Comparison of ENCODE assay signal across 8 mouse cellular contexts in the genomic region with DNA sequence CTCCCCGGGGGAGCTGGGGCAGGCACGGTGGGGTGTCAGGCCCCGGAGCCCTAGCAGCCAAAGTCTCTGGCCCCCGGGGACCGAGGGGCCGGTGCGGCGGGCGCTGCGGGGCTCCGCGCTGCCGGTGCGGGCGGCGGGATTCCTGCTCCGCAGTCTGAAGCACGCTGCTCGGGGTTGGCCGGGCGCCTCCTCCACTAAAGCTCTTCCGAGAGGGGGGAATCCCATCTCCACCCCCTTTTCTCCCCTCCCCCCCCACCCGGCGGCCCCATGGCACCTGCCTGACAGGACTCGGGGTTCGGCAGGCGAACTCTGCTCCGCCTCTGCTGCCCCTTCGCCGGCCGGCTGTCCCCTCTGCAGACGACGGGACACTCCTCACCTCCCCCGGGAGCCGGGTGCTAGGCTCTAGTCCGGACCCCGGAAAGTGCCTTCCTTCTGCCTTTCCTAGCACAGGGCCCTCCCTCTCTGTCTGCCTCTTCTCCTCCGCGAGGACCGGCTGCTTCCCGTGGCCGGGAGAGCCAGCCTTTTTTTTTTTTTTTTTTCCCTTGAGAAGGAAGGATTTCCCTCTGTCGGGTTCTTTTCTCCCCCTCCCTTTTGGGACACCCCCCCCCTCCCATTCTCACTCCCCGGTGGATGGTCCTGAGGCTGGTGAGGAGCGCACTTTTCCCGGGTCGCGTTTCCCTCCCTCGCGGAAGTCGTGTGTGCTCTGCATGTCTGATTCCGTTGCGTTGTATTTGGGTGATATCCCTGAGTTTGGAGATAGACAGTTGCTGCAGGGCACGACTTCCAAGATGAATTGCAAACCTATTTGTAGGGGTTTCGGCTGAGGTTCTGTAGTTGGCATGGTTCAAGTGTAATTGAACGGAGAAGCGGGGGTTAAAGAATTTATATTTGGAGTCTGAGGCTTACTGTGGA. TPM values are rescaled to one million over a fixed set of nuclear protein-coding genes. Genes with fewer than 3 reads are reported as not detected.
A peak's percentile ranks its signal among the peaks of the same experiment; 100 is the strongest.
DNase-seq lines count a peak whose midpoint lies in the region; ATAC-seq and TF ChIP-seq lines count a peak whose summit lies in the region.

No protein-coding gene starts in this region.

- no peak for TF ChIP-seq EP300 in MEL (IDR thresholded peaks at IDR 0.05; ENCODE audit: low read depth in 1 of 2, low read length in 2 of 2)

- TF ChIP-seq POLR2A in MEL (IDR thresholded peaks at IDR 0.05; ENCODE audit: control insufficient read depth in 1 of 2, insufficient read depth in 1 of 2, low read depth in 1 of 2, low read length in 2 of 2, poor library complexity in 1 of 2): peak in 1 of 2 experiments; percentile 33; a peak in 1 of 4 replicates
- TF ChIP-seq POLR2A in cerebellum, adult 2 months (IDR thresholded peaks at IDR 0.05; ENCODE audit: borderline replicate concordance, insufficient read depth, low read length): no peak

- H3K36me3 ChIP-seq in MEL (ENCODE audit: control insufficient read depth in 1 of 2, insufficient read depth in 2 of 2, low read length in 2 of 2): peaks cover 2 to 19% of the 10 kb centered on the region in 2 experiments; a peak in 3 of 4 replicates
- H3K36me3 ChIP-seq in hindbrain, embryonic 13.5 days: no peaks in the 10 kb centered on the region

- TF ChIP-seq RAD21 in MEL (IDR thresholded peaks at IDR 0.05; ENCODE audit: low read depth, low read length): no peak

- peak; percentile 28 for ATAC-seq in hindbrain, embryonic 13.5 days (ENCODE audit: low FRiP score)

- peak overlapping the region; percentile 75 to 98 for H3K4me3 ChIP-seq in MEL (ENCODE audit: control insufficient read depth in 1 of 2, insufficient read depth in 1 of 2, low read depth in 2 of 2, low read length in 2 of 2)
- peak overlapping the region; percentile 99 for H3K4me3 ChIP-seq in cerebellum, adult 2 months (replicated peaks; ENCODE audit: insufficient read depth, low read depth, low read length)
- peak overlapping the region; percentile 95 for H3K4me3 ChIP-seq in hindbrain, embryonic 13.5 days

- TF ChIP-seq CTCF in MEL (IDR thresholded peaks at IDR 0.05 in 2 of 3, conservative IDR thresholded peaks at IDR 0.05 in 1 of 3; ENCODE audit: control insufficient read depth in 1 of 3, insufficient read depth in 1 of 3, low read depth in 2 of 3, low read length in 3 of 3, poor library complexity in 1 of 3, severe bottlenecking in 1 of 3): no peak
- no peak for TF ChIP-seq CTCF in cerebellum, adult 2 months (IDR thresholded peaks at IDR 0.05; ENCODE audit: borderline replicate concordance, insufficient read depth, low read depth, low read length)

- H3K4me1 ChIP-seq in MEL (ENCODE audit: control insufficient read depth in 1 of 2, insufficient read depth in 2 of 2, low read length in 2 of 2): peaks cover 13 to 16% of the 10 kb centered on the region in 2 experiments
- no peaks in the 10 kb centered on the region; the same call in 1 of the 2 replicates for H3K4me1 ChIP-seq in cerebellum, adult 2 months (ENCODE audit: control insufficient read depth, insufficient read depth, low read length)
- H3K4me1 ChIP-seq in hindbrain, embryonic 13.5 days (replicated peaks): peaks cover 9% of the 10 kb centered on the region

- peaks cover 36% of the 10 kb centered on the region for H3K79me2 ChIP-seq in MEL (ENCODE audit: control insufficient read depth, insufficient read depth, low read length, poor library complexity)

- under 1% methylated on average over 54 of the region's 57 CpGs for WGBS in cerebellum, adult 2 months
- 0% methylated on average over 47 of the region's 57 CpGs for WGBS in hindbrain, embryonic 13.5 days

- peak overlapping the region; percentile 73 for H3K4me2 ChIP-seq in hindbrain, embryonic 13.5 days

- peak; percentile 71 for DNase-seq in MEL (ENCODE audit: low read depth, low spot score)
- peak; percentile 60 to 75 for DNase-seq in cerebellum, adult 2 months
- DNase-seq in frontal cortex, postnatal 14 days (ENCODE audit: low spot score in 2 of 2): peak; percentile 18 to 26
- DNase-seq in left cerebral cortex, adult 11 months (ENCODE audit: low spot score): peak; percentile 18
- DNase-seq in lung, postnatal 36 days: peak; percentile 39
- peak; percentile 41 for DNase-seq in right cerebral cortex, adult 18-20 months
- peak; percentile 12 for DNase-seq in urinary bladder, postnatal 10 days (ENCODE audit: low spot score)

- H3K9me3 ChIP-seq in MEL (replicated peaks; ENCODE audit: insufficient read depth, low read length): no peaks in the 10 kb centered on the region
- H3K9me3 ChIP-seq in hindbrain, embryonic 13.5 days: no peaks in the 10 kb centered on the region

- H3K27me3 ChIP-seq in MEL (ENCODE audit: control insufficient read depth in 1 of 2, insufficient read depth in 2 of 2, low read length in 2 of 2): no peaks in the 10 kb centered on the region
- no peaks in the 10 kb centered on the region for H3K27me3 ChIP-seq in cerebellum, adult 2 months (ENCODE audit: control insufficient read depth, insufficient read depth, low read length)
- no peaks in the 10 kb centered on the region for H3K27me3 ChIP-seq in hindbrain, embryonic 13.5 days

- peak overlapping the region; percentile 96 for H3K9ac ChIP-seq in MEL (ENCODE audit: control insufficient read depth, low read depth, low read length, poor library complexity, severe bottlenecking)
- H3K9ac ChIP-seq in hindbrain, embryonic 13.5 days: peak overlapping the region; percentile 96

- H3K27ac ChIP-seq in MEL (ENCODE audit: control insufficient read depth, low read depth, low read length): peak overlapping the region; percentile 84
- peak overlapping the region; percentile 95 for H3K27ac ChIP-seq in cerebellum, adult 2 months (ENCODE audit: insufficient read depth, low read length)
- H3K27ac ChIP-seq in hindbrain, embryonic 13.5 days: peak overlapping the region; percentile 99

TF ChIP-seq in MEL, 35 proteins besides CTCF, POLR2A, EP300 and RAD21:
- no peak for TF ChIP-seq GABPA (IDR thresholded peaks at IDR 0.05; ENCODE audit: low read depth, low read length)
- no peak for TF ChIP-seq CHD1 (IDR thresholded peaks at IDR 0.05; ENCODE audit: low read depth, low read length)
- TF ChIP-seq SMC3 (IDR thresholded peaks at IDR 0.05; ENCODE audit: low read depth, low read length): no peak
- TF ChIP-seq MAX (IDR thresholded peaks at IDR 0.05; ENCODE audit: low read length): peak; percentile 40; the same call in 1 of the 2 replicates
- TF ChIP-seq MXI1 (IDR thresholded peaks at IDR 0.05; ENCODE audit: low read depth, low read length): peak; percentile 35
- no peak for TF ChIP-seq POLR2AphosphoS2 (IDR thresholded peaks at IDR 0.05; ENCODE audit: low read length)
- no peak for TF ChIP-seq KAT2A (conservative IDR thresholded peaks at IDR 0.05; ENCODE audit: low read depth, low read length)
- no peak for TF ChIP-seq TBP (IDR thresholded peaks at IDR 0.05; ENCODE audit: low read depth, low read length)
- TF ChIP-seq CHD2 (IDR thresholded peaks at IDR 0.05; ENCODE audit: low read length): no peak
- no peak for TF ChIP-seq POLR2AphosphoS5 (IDR thresholded peaks at IDR 0.05; ENCODE audit: borderline replicate concordance, low read depth, low read length)
- TF ChIP-seq UBTF (IDR thresholded peaks at IDR 0.05; ENCODE audit: borderline replicate concordance, insufficient read depth, low read depth, low read length): peak; percentile 61; the same call in 1 of the 2 replicates
- TF ChIP-seq JUND (IDR thresholded peaks at IDR 0.05; ENCODE audit: low read depth, low read length): no peak
- no peak for TF ChIP-seq ZMIZ1 (IDR thresholded peaks at IDR 0.05; ENCODE audit: low read depth, low read length)
- TF ChIP-seq ZNF384 (IDR thresholded peaks at IDR 0.05; ENCODE audit: low read depth, low read length): peak; percentile 45; the same call in 1 of the 2 replicates
- no peak for TF ChIP-seq MEF2A (IDR thresholded peaks at IDR 0.05; ENCODE audit: extremely low read depth, insufficient replicate concordance, low read depth, low read length, poor library complexity, severe bottlenecking)
- TF ChIP-seq ELF1 (IDR thresholded peaks at IDR 0.05; ENCODE audit: low read depth, low read length): peak; percentile 14; the same call in 1 of the 2 replicates
- TF ChIP-seq TCF12 (IDR thresholded peaks at IDR 0.05; ENCODE audit: low read depth, low read length): no peak
- no peak for TF ChIP-seq USF2 (IDR thresholded peaks at IDR 0.05; ENCODE audit: borderline replicate concordance in 1 of 2, insufficient read depth in 1 of 2, low read depth in 1 of 2, low read length in 2 of 2)
- no peak; the same call in 1 of the 2 replicates for TF ChIP-seq NELFE (IDR thresholded peaks at IDR 0.05; ENCODE audit: low read depth, low read length)
- TF ChIP-seq HCFC1 (IDR thresholded peaks at IDR 0.05; ENCODE audit: low read depth, low read length): 0 out of 2 replicates have a peak, but pooled peaks have one; percentile 20
- TF ChIP-seq ZC3H11A (IDR thresholded peaks at IDR 0.05; ENCODE audit: low read depth, low read length): no peak
- no peak for TF ChIP-seq E2F4 (IDR thresholded peaks at IDR 0.05; ENCODE audit: borderline replicate concordance, low read depth, low read length)
- no peak for TF ChIP-seq NRF1 (IDR thresholded peaks at IDR 0.05; ENCODE audit: insufficient read depth, low read depth, low read length, poor library complexity, severe bottlenecking)
- no peak for TF ChIP-seq MAFK (IDR thresholded peaks at IDR 0.05; ENCODE audit: borderline replicate concordance, low read depth, low read length)
- no peak for TF ChIP-seq MYC (IDR thresholded peaks at IDR 0.05; ENCODE audit: low read depth, low read length)
- no peak for TF ChIP-seq USF1 (IDR thresholded peaks at IDR 0.05; ENCODE audit: low read depth, low read length)

RNA-seq across cellular contexts. Expression of a gene that starts 1.1 kb away (rescaled TPM):
- 23.1 and 26.4 TPM in 2 replicates for total RNA-seq in MEL (2012; rRNA removed)
- polyA plus RNA-seq in MEL (2012; ENCODE audit: insufficient read depth in 1 of 2, insufficient read length in 2 of 2, low read depth in 1 of 2, low replicate concordance in 2 of 2, missing spikeins in 1 of 2): 10 to 100 TPM in 1 of 2 experiments, not detected in 1; 30.5 TPM
- 82.5 and 90.5 TPM in 2 replicates for polyA plus RNA-seq in cerebellum, adult 2 months (2012; rRNA removed)
- 34.9 and 37.4 TPM in 2 replicates for polyA plus RNA-seq in hindbrain, embryonic 13.5 days (2015; fragmentation: Nextera tagmentation; extraction: Ambion mirVana)

RNA-seq across cellular contexts. Expression of a gene that starts 33.2 kb away (rescaled TPM):
- total RNA-seq in MEL (2012; rRNA removed): not detected in 2 replicates
- not detected for polyA plus RNA-seq in MEL (2012; ENCODE audit: insufficient read depth in 1 of 2, insufficient read length in 2 of 2, low read depth in 1 of 2, low replicate concordance in 2 of 2, missing spikeins in 1 of 2)
- polyA plus RNA-seq in cerebellum, adult 2 months (2012; rRNA removed): not detected in 2 replicates
- polyA plus RNA-seq in hindbrain, embryonic 13.5 days (2015; fragmentation: Nextera tagmentation; extraction: Ambion mirVana): not detected in 2 replicates

Comparison
In these comparisons a context has a peak if more than half of its experiments do, and no peak if none do; other contexts are left out.
1. Peak in every context shown above with its lines: DNase-seq, ATAC-seq, H3K4me3 ChIP-seq and H3K27ac ChIP-seq.
2. DNase-seq: peak in every context shown above with its lines; median percentile 71 in MEL; 68 in cerebellum, adult 2 months; 41 in right cerebral cortex, adult 18-20 months; 39 in lung, postnatal 36 days; 22 in frontal cortex, postnatal 14 days; 18 in left cerebral cortex, adult 11 months; 12 in urinary bladder, postnatal 10 days.